Mouse (Mus musculus): Measurements from ENCODE around the gene Nfe2l3. TPM values are rescaled to one million over a fixed set of nuclear protein-coding genes. Genes with fewer than 3 reads are reported as not detected.

Nfe2l3 gene
- total RNA-seq, 2 experiments from 2014 or later, result not detected

GRCm38 (mm10) chr6:51438826-51439330 lies 6.4 kb downstream of the Nfe2l3 start:
- no peak for ATAC-seq (replicated peaks; ENCODE audit: low FRiP score, poor library complexity, severe bottlenecking)

DNA sequence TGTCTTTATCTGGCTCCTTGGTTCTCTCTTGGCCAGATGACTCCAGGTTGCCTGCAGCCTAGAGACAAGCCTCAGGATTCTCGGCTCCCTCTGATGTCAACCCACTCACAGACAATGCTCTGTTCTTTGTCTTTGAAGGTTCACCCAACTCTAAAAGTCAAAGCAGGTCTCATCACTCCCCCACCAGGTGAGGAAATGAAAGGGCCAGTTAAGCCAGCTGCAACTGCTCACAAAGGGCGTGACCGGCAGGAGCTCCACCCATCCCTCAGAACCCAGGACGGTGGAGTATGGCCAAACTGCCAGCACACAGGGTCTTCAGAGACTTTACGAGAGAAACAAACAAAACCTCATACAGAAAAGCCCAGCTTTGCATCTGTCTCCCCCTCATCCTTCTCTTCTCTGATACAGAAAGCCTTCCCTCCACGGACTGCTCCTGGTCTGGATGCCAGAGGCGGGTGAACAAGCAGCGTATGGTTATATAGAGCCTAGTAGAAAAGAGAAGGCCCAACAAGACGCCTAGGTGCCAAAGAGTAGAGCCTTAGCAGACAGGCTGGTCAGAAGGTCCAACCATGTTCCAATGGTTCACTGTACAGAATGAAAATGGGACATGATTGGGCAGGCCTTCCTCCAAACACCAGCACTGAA lies 9.8 kb downstream of the Nfe2l3 start:
- no peak for ATAC-seq (replicated peaks; ENCODE audit: low FRiP score, poor library complexity, severe bottlenecking)

- ATAC-seq (replicated peaks; ENCODE audit: low FRiP score, poor library complexity, severe bottlenecking), result no peak
Measured at GRCm38 (mm10) chr6:51452927-51453503, 20.5 kb downstream of the Nfe2l3 start.

DNA sequence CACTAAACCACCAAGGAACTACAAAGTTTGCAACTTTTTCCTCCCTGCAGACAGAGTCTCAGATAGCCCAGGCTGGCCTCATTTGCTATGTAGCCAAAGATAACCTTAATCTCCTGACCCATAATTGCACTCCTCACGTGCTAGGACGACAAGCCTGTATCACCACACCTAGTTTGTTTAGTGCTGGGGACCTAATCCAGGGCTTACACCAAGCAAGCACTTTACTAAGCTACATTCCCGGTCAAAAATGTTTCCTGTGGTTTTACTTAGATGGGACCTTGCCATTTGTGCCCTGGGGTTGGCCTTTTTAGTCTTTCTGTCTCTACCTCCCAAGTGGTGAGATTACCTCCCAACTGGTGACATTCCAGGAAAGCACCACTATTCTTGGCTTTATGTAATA lies 22.5 kb downstream of the Nfe2l3 start:
- no peak for ATAC-seq (replicated peaks; ENCODE audit: low FRiP score, poor library complexity, severe bottlenecking)

GRCm38 (mm10) chr6:51456198-51456597 lies 23.7 kb downstream of the Nfe2l3 start:
- ATAC-seq (replicated peaks; ENCODE audit: low FRiP score, poor library complexity, severe bottlenecking), result no peak

DNA sequence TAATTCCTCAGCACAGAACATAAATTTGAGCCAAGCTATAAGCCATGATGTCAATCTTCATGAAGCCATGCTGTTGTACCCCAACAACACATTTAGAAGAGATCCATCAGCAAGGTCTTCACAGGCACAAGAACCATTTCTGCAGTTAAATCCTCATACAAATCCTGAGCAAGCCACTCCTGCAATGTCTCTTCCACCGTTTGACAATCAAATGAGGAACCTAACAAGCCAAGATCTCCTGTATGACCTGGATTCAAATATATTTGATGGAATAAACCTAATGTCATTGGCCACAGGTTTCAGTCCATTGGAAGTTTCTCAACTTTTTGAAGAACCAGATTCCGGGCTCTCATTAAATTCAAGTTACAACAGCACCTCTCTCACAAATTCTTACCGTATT lies 24.8 kb downstream of the Nfe2l3 start:
- ATAC-seq (replicated peaks; ENCODE audit: low FRiP score, poor library complexity, severe bottlenecking), result no peak

DNA sequence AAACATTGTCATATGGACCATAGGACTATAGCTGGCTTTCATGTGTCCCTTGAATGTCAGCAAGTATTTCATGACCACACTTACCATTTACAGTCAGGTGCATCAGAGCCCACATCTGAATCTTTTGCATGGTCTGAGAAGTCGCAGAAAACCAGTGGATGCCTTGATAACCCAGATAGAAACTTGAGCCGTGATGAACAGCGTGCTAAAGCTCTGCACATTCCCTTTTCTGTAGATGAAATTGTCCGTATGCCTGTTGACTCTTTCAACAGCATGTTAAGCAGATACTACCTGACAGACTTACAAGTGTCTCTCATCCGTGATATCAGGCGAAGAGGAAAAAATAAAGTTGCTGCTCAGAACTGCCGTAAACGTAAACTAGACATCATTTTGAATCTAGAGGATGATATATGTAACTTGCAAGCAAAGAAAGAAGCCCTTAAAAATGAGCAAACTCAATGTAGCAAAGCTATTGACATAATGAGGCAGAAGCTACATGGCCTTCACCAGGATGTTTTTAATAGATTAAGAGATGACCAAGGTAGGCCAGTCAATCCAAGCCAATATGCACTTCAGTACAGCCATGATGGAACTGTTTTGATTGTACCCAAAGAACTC lies 25.4 kb downstream of the Nfe2l3 start:
- ATAC-seq (replicated peaks; ENCODE audit: low FRiP score, poor library complexity, severe bottlenecking), result no peak

DNA sequence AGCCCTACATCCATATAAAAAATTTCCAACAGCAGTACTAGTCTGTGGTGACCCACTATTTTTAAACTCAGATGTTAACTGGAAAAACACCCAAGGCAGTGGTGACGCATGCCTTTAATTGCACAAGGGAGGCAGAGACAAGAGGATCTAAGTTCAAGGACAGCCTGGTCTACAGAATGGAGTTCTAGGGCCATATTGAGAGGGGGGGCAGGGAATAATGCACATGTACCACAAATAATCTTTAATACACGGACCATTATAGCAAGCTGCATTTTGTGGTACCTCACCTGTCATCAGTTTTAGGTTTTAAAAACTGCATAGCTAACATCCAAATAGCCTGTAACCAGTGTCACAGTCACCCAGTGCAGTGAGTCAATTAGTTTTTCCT lies 26.4 kb downstream of the Nfe2l3 start:
- ATAC-seq (replicated peaks; ENCODE audit: low FRiP score, poor library complexity, severe bottlenecking), result no peak

DNA sequence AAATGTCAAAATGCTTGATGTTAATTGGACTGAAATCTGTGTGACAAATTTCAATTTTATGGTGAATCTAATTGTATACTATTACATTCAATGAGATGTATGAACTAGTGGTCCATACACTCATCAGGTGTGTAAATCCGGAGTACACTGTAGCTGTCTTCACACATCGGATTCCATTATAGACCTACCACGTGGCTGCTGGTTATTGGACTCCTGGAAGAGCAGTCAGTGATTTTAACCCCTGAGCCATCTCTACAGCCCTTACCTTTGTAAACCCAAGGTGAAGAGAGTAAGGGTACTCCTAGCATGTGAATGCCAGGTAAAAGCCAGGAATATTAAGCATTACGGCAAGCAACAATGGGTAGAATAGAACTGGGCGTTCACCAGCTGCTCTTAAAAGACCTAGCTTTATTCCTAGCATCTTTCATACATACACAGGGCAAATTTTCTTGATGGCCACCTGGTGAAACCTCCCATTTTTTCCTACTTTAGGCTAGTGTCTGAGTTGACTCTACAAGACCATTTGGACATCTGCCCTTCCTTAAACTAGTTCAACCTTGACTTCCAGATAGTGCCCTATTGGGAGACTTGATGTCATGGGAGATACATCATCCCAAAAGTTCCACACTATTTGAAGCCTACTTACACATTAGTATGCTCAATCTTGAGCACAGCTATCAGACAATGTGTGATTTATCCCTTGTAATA lies 27.0 kb downstream of the Nfe2l3 start:
- ATAC-seq (replicated peaks; ENCODE audit: low FRiP score, poor library complexity, severe bottlenecking), result no peak

GRCm38 (mm10) chr6:51460021-51460360 lies 27.5 kb downstream of the Nfe2l3 start:
- ATAC-seq (replicated peaks; ENCODE audit: low FRiP score, poor library complexity, severe bottlenecking), result no peak

- no peak for ATAC-seq (replicated peaks; ENCODE audit: low FRiP score, poor library complexity, severe bottlenecking)
Measured at GRCm38 (mm10) chr6:51460363-51460762, 27.9 kb downstream of the Nfe2l3 start.

- ATAC-seq (replicated peaks; ENCODE audit: low FRiP score, poor library complexity, severe bottlenecking), result no peak
Measured at GRCm38 (mm10) chr6:51467649-51468048, 35.2 kb downstream of the Nfe2l3 start.

DNA sequence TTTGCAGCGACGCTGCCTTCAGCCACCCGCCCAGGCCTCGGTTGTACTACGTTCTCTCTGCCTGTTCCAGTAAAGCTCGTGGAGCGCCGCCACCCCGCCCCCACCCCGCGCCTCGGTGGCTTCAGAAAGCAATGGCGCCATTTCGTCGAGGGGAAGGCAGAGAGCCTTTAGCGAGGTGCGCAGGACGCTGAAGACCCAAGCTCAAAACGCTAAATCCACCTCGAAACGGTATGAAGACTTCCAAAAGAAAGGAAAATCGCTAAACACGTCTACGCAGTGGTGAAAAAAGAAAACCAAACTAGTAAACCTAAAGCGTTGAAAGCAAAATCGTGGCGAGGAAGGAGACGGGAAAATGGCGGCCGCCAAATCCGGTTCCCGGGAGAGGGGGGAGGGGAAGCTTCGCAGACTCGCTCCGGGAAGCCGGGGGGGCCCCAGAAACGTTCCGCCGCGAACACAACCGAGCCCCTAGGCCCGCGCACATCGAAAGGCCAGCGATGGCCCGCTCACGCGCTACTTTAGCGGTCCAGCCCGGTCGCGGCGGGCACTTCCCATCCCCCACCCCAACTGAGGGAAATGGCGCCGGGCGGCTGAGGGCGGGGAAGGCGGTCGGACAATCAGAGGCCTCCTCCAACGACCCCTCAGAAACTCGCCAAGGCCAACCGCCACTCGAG lies 36.6 kb downstream of the Nfe2l3 start:
- ATAC-seq (replicated peaks; ENCODE audit: low FRiP score, poor library complexity, severe bottlenecking), result peak; percentile 68

GRCm38 (mm10) chr6:51469715-51470310 lies 37.3 kb downstream of the Nfe2l3 start, which contains the start of gene Hnrnpa2b1:
Hnrnpa2b1 (minus strand) TSS chr6:51469894.
- peak; percentile 84 for ATAC-seq (replicated peaks; ENCODE audit: low FRiP score, poor library complexity, severe bottlenecking)

GRCm38 (mm10) chr6:51470311-51471178 lies 38.1 kb downstream of the Nfe2l3 start, which contains the start of gene Cbx3:
Cbx3 (plus strand) TSS chr6:51470360.
- ATAC-seq (replicated peaks; ENCODE audit: low FRiP score, poor library complexity, severe bottlenecking), result peak; percentile 66

- no peak for ATAC-seq (replicated peaks; ENCODE audit: low FRiP score, poor library complexity, severe bottlenecking)
Measured at GRCm38 (mm10) chr6:51471179-51471505, 38.7 kb downstream of the Nfe2l3 start.

- ATAC-seq (replicated peaks; ENCODE audit: low FRiP score, poor library complexity, severe bottlenecking), result no peak
Measured at GRCm38 (mm10) chr6:51471782-51472181, 39.3 kb downstream of the Nfe2l3 start.

- no peak for ATAC-seq (replicated peaks; ENCODE audit: low FRiP score, poor library complexity, severe bottlenecking)
Measured at GRCm38 (mm10) chr6:51472213-51472612, 39.7 kb downstream of the Nfe2l3 start.
